Mouse (Mus musculus) heart, postnatal 0 days (tissue): ENCODE results near the gene Rad54l2. TPM values are rescaled to one million over a fixed set of nuclear protein-coding genes. Genes with fewer than 3 reads are reported as not detected.

ENCODE experiments used
- ATAC-seq: fragments of 200-750 bp; cut with Nextera tagmentation; 2 replicates; pipeline ENCODE4 v1.8.0; 2017; ENCODE audit warnings: low read depth, moderate number of reproducible peaks, moderate library complexity; ENCODE audit not compliant: insufficient read depth
- DNase-seq: peaks from one replicate; pipeline ENCODE4 v3.0.0-alpha.2; 2016; ENCODE audit warnings: low spot score
- H3K27ac ChIP-seq: fragments of 300-500 bp; sonication (generic); 2 replicates; pipeline ENCODE4 v1.5.1; 2014; ENCODE audit warnings: low read depth, mild to moderate bottlenecking
- H3K27me3 ChIP-seq: fragments of 300-500 bp; sonication (generic); 2 replicates; pipeline ENCODE4 v1.6.1; 2014; ENCODE audit warnings: low read length, mixed read lengths; ENCODE audit not compliant: control insufficient read depth, insufficient read depth
- H3K36me3 ChIP-seq: fragments of 300-500 bp; sonication (generic); replicated peaks from 2 replicates; pipeline ENCODE4 v1.6.1; 2014; ENCODE audit warnings: low read length, mixed read lengths; ENCODE audit not compliant: control insufficient read depth, insufficient read depth
- H3K4me1 ChIP-seq: fragments of 300-500 bp; sonication (generic); 2 replicates; pipeline ENCODE4 v1.6.1; 2014; ENCODE audit warnings: antibody characterized with exemption; ENCODE audit not compliant: control insufficient read depth, insufficient read depth
- H3K4me2 ChIP-seq: fragments of 300-500 bp; sonication (generic); 2 replicates; pipeline ENCODE4 v1.6.1; 2014; ENCODE audit warnings: low read depth, mild to moderate bottlenecking, low read length, moderate library complexity
- H3K4me3 ChIP-seq: fragments of 300-500 bp; sonication (generic); 2 replicates; pipeline ENCODE4 v1.5.1; 2014; ENCODE audit warnings: low read depth, low read length
- H3K9ac ChIP-seq: fragments of 300-500 bp; sonication (generic); replicated peaks from 2 replicates; pipeline ENCODE4 v1.6.1; 2014; ENCODE audit warnings: low read depth, low read length, mixed read lengths
- H3K9me3 ChIP-seq: fragments of 300-500 bp; sonication (generic); replicated peaks from 2 replicates; pipeline ENCODE4 v1.6.1; 2016; ENCODE audit warnings: low read length; ENCODE audit not compliant: control insufficient read depth
- CTCF ChIP-seq: IDR thresholded peaks from 2 replicates; pipeline ENCODE4 v1.5.1; 2016; ENCODE audit warnings: antibody characterized with exemption, control low read depth, low read depth
- EP300 ChIP-seq: IDR thresholded peaks from 2 replicates; pipeline ENCODE4 v1.6.1; 2016; ENCODE audit warnings: antibody characterized with exemption, low read depth
- WGBS: fragments of 180-500 bp; shearing (Covaris S2); extraction: QIAGEN DNeasy Blood & Tissue Kit; methylation state at CpG from one replicate; pipeline ENCODE4 v1.1.7; 2014; 5-methylcytosine and 5-hydroxymethylcytosine counted together
- polyA plus RNA-seq: library from polyadenylated mRNA; unstranded; fragments of >200 nt; fragmentation: Nextera tagmentation; extraction: Ambion mirVana; gene quantifications from 2 replicates; pipeline ENCODE4 v1.2.1, GENCODE M21; 2015
- total RNA-seq: library from RNA; depleted of rRNA; stranded (reverse); fragments of >200 nt; gene quantifications from 2 replicates; pipeline ENCODE4 v1.2.3, GENCODE M21; 2014; ENCODE audit warnings: low replicate concordance

The Rad54l2 gene
- total and polyA plus RNA-seq, 2 experiments from 2014 or later: 1.9 to 10.8 TPM

DNA sequence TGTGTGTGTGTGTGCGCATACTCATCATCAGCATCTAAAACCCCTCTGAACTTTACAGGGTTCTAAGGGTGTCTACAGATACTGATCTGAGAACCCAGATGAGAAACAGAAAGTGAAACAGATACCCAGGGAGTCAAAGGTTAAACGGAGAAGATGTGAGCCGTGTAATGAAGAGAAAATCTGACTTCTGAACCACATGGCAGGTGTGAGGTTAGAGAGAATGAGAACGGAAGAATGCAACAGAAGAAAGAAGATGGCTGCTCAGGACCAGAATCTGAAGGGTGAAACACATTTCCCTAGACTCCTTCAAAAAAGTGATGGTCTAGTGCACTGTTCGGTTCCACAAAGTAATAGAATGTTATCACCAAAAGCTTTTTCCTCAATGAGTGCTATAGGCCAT is 36.9 kb downstream of the Rad54l2 start:
- no peak for ATAC-seq
- no peak overlapping the region for H3K4me3 ChIP-seq
- no peak overlapping the region for H3K9ac ChIP-seq
- no peak overlapping the region for H3K4me2 ChIP-seq
- H3K4me1 ChIP-seq: no peaks in the 10 kb centered on the region
- TF ChIP-seq EP300: no peak
- TF ChIP-seq CTCF: no peak
- no peak overlapping the region for H3K27ac ChIP-seq
- no peaks in the 10 kb centered on the region for H3K27me3 ChIP-seq
- H3K9me3 ChIP-seq: no peaks in the 10 kb centered on the region
- WGBS: 83% methylated on average over 5 of the region's 5 CpGs
- H3K36me3 ChIP-seq: 0 out of 2 replicates have a peak, but pooled peaks cover 6% of the 10 kb centered on the region
- no peak for DNase-seq

DNA sequence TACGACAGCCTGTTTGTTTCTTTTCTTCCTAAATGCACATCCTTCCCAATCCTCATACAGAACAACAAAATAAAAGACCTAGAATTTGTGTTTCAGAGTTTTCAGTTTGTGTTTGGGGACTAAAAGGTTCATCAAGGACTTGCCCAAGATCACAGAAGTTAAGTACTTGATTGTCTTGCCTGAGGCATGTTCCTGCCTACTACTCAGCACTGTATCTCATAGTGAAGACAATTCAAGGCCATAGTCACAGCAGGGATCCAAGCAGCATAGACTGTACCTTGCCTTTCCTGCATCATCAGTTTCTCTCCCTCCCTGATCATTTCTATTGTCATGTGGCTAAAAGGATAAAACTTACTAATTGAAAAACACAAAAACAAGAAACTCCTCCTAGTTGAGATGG is 49.0 kb downstream of the Rad54l2 start:
- no peak overlapping the region for H3K4me3 ChIP-seq
- H3K36me3 ChIP-seq: no peaks in the 10 kb centered on the region
- H3K9ac ChIP-seq: no peak overlapping the region
- H3K27me3 ChIP-seq: no peaks in the 10 kb centered on the region
- H3K4me1 ChIP-seq: no peaks in the 10 kb centered on the region
- 88% methylated on average over 1 of the region's 1 CpGs for WGBS
- no peak for DNase-seq
- TF ChIP-seq EP300 (no peak), CTCF (no peak)
- no peaks in the 10 kb centered on the region for H3K9me3 ChIP-seq
- H3K4me2 ChIP-seq: no peak overlapping the region
- no peak overlapping the region for H3K27ac ChIP-seq
- no peak for ATAC-seq

DNA sequence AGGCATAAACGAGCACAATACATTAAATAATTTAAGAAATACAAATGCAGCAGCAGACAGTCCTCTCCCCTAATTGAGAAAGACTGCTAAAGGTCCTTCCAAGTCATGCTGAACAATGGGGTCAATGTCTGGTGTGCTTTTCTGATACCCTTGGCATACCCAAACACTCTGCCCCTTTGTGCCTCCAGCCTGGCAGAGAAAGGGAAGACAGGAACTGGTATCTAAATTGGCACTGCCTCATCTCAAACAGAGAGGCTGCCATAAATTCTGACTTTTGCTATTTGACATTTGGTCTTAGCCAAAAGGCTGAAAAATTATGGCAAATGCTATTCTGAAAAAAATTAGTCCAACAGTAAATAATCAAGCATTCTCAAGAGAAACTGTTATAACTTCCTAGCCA is 49.9 kb downstream of the Rad54l2 start:
- Histone ChIP-seq H3K4me1 (no peaks in the 10 kb centered on the region), H3K4me3 (no peak overlapping the region), H3K9me3 (no peaks in the 10 kb centered on the region), H3K4me2 (no peak overlapping the region), H3K27me3 (no peaks in the 10 kb centered on the region), H3K36me3 (no peaks in the 10 kb centered on the region), H3K9ac (no peak overlapping the region), H3K27ac (no peak overlapping the region)
- no peak for DNase-seq
- ATAC-seq: no peak
- WGBS: 81% methylated on average over 1 of the region's 1 CpGs
- TF ChIP-seq EP300: no peak
- no peak for TF ChIP-seq CTCF

DNA sequence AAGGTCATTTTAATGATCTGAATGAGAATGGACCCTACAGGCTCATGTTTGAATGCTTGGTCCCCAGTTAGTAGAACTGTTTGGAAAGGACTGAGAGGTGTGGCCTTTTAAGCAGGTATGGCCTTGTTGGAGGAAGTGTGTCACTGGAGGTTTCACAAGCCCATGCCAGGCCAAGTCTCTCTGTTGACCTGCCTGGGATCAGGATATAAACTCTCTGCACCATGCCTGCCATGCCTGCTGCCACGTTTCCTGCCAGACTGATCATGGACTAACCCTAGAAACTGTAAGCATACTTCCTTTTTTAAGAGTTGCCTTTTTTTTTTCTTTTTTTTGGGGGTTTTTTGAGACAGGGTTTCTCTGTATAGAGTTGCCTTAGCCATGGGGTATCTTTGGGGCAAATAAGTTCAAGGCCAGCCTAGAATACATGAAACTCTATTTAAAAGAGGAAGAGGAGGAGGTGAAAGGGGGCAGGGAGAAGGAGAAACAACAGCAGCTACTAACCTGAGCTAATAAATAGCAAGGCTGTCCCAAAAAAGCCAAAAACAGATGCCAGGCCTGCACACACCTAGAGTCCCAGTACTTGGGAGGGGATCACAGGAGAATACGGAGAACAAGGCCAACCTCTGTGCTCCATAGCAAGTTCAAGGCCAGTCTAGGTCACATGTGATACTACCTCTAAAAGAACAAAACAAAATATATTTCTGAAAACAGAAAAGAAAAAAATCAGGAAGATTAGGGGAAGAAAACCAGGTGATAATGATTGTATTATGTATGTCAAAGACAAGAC is 50.6 kb downstream of the Rad54l2 start:
- 90% methylated on average over 2 of the region's 2 CpGs for WGBS
- H3K9me3 ChIP-seq: no peaks in the 10 kb centered on the region
- H3K27ac ChIP-seq: no peak overlapping the region
- DNase-seq (no peak), ATAC-seq (no peak)
- H3K27me3 ChIP-seq: no peaks in the 10 kb centered on the region
- TF ChIP-seq CTCF (no peak), EP300 (no peak)
- H3K36me3 ChIP-seq: no peaks in the 10 kb centered on the region
- no peaks in the 10 kb centered on the region for H3K4me1 ChIP-seq
- no peak overlapping the region for H3K9ac ChIP-seq
- no peak overlapping the region for H3K4me3 ChIP-seq
- no peak overlapping the region for H3K4me2 ChIP-seq

DNA sequence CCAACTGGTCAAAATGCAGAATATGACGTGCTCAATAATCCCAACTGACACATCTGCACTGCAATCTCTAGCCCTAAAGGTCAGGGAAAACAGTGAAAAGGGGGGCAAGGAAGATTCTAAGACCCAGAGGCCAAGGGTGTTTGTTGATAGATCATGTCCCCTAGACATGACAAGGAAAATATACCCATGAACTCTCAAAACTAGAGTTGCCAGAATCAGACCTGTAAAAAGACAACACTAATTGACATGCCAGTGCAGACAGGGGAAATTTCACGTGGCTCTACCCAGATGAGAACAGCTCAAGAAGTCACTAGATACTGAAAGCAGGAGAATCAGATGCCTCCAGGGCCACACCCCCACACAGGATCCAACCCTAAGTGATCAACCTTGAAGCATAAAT is 55.3 kb downstream of the Rad54l2 start:
- Histone ChIP-seq H3K4me1 (no peaks in the 10 kb centered on the region), H3K27me3 (no peaks in the 10 kb centered on the region), H3K4me3 (no peak overlapping the region), H3K9ac (no peak overlapping the region), H3K27ac (no peak overlapping the region), H3K36me3 (no peaks in the 10 kb centered on the region), H3K9me3 (no peaks in the 10 kb centered on the region), H3K4me2 (no peak overlapping the region)
- WGBS: 68% methylated on average over 2 of the region's 2 CpGs
- no peak for ATAC-seq
- no peak for TF ChIP-seq EP300
- no peak for TF ChIP-seq CTCF
- DNase-seq: no peak

DNA sequence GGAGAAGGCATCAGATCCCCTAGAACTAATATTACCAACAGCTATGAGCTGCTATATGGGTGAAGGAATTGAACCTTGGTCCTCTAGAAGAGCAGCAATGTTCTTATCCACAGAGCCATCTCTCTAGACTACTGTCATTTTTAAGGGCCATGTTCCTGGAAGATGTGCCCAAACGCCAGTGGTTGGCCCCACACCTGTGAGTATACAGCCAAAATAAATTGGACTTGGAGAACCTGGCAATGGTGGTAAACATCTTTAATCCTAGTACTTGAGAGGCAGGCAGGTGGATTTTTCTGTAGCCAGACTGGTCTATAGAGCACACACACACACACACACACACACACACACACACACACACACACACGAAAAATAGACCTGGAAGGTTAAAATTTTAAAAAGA is 59.6 kb downstream of the Rad54l2 start:
- no peak for ATAC-seq
- H3K9ac ChIP-seq: no peak overlapping the region
- no peak overlapping the region for H3K4me3 ChIP-seq
- no peak overlapping the region for H3K4me2 ChIP-seq
- no peaks in the 10 kb centered on the region for H3K9me3 ChIP-seq
- no peaks in the 10 kb centered on the region for H3K27me3 ChIP-seq
- no peaks in the 10 kb centered on the region for H3K36me3 ChIP-seq
- TF ChIP-seq EP300 (no peak), CTCF (no peak)
- 0 out of 2 replicates have a peak, but pooled peaks cover 3% of the 10 kb centered on the region for H3K4me1 ChIP-seq
- WGBS: 97% methylated on average over 2 of the region's 2 CpGs
- no peak overlapping the region for H3K27ac ChIP-seq
- no peak for DNase-seq
